Mouse (Mus musculus) layer of hippocampus, adult 11-12 months (tissue): ENCODE results near the gene Smurf2.
A peak's percentile ranks its signal among the peaks of the same experiment; 100 is the strongest.
"Not testable (repeated sequence)": the region's sequence is repeated elsewhere in the genome, so short reads cannot be mapped to it uniquely, and the experiment has no call there.

Source experiments
- DNase-seq: peaks from one replicate; pipeline ENCODE4 v3.0.0; 2022; ENCODE audit warnings: low spot score

Smurf2 gene

GRCm38 (mm10) chr11:106812410-106813136 is 107.9 kb downstream of the Smurf2 start:
- no peak for DNase-seq

- not testable (repeated sequence) for DNase-seq
Observed at GRCm38 (mm10) chr11:106807442-106807841, 113.1 kb downstream of the Smurf2 start.

- no peak for DNase-seq
Observed at GRCm38 (mm10) chr11:106802069-106802627, 118.4 kb downstream of the Smurf2 start.

GRCm38 (mm10) chr11:106795679-106796078 is 124.8 kb downstream of the Smurf2 start:
- DNase-seq, result no peak

- no peak for DNase-seq
Observed at GRCm38 (mm10) chr11:106793846-106794245, 126.7 kb downstream of the Smurf2 start.

- no peak for DNase-seq
Observed at GRCm38 (mm10) chr11:106789649-106790048, 130.9 kb downstream of the Smurf2 start.

GRCm38 (mm10) chr11:106788775-106789459 is 131.6 kb downstream of the Smurf2 start, which contains the start of the genes Ddx5 and Cep95:
Gene Ddx5, minus strand, starts transcription at chr11:106789185.
Gene Cep95, plus strand, starts transcription at chr11:106789252.
- DNase-seq, result peak; percentile 98

GRCm38 (mm10) chr11:106788026-106788774 is 132.3 kb downstream of the Smurf2 start:
- DNase-seq, result peak; percentile 99

GRCm38 (mm10) chr11:106787131-106788025 is 133.1 kb downstream of the Smurf2 start:
- peak; percentile 91 for DNase-seq

GRCm38 (mm10) chr11:106785043-106785442 is 135.5 kb downstream of the Smurf2 start:
- DNase-seq, result no peak

GRCm38 (mm10) chr11:106784476-106784875 is 136.0 kb downstream of the Smurf2 start:
- DNase-seq, result no peak

- no peak for DNase-seq
Observed at GRCm38 (mm10) chr11:106782841-106783764, 137.4 kb downstream of the Smurf2 start.

- DNase-seq, result not testable (repeated sequence)
Observed at GRCm38 (mm10) chr11:106782271-106782670, 138.2 kb downstream of the Smurf2 start.

GRCm38 (mm10) chr11:106780590-106781220 is 139.8 kb downstream of the Smurf2 start:
- DNase-seq, result no peak

GRCm38 (mm10) chr11:106780089-106780425 is 140.5 kb downstream of the Smurf2 start:
- DNase-seq, result no peak

- peak; percentile 91 for DNase-seq
Observed at GRCm38 (mm10) chr11:106779388-106780088, 141.0 kb downstream of the Smurf2 start, which contains the start of gene Polg2. Gene Polg2, minus strand, starts transcription at chr11:106779537.

- DNase-seq, result no peak
Observed at GRCm38 (mm10) chr11:106778589-106779387, 141.7 kb downstream of the Smurf2 start.

GRCm38 (mm10) chr11:106778132-106778531 is 142.4 kb downstream of the Smurf2 start:
- DNase-seq, result no peak
